Mouse (Mus musculus): Measurements from ENCODE around the gene Arhgef7. TPM values are rescaled to one million over a fixed set of nuclear protein-coding genes. Genes with fewer than 3 reads are reported as not detected.

The Arhgef7 gene
- polyA plus RNA-seq, 1 experiment from 2014 or later = 51.6 TPM

GRCm38 (mm10) chr8:11717194-11717593 is 10.3 kb upstream of the Arhgef7 start:
- Histone ChIP-seq H3K9ac (no peak overlapping the region), H3K27me3 (peaks cover 7% of the 10 kb centered on the region; the same call in 1 of the 2 replicates), H3K4me2 (replicated peaks) (no peak overlapping the region), H3K36me3 (no peaks in the 10 kb centered on the region), H3K9me3 (replicated peaks) (no peaks in the 10 kb centered on the region), H3K4me3 (replicated peaks) (no peak overlapping the region), H3K4me1 (no peaks in the 10 kb centered on the region), H3K27ac (replicated peaks) (no peak overlapping the region)
- ATAC-seq (ENCODE audit: insufficient number of reproducible peaks, low FRiP score, low TSS enrichment, low read depth) = no peak
- 72% methylated on average over 4 of the region's 4 CpGs for WGBS

GRCm38 (mm10) chr8:11727273-11727650 is 259 bp upstream of the Arhgef7 start:
- Histone ChIP-seq H3K9ac (peak overlapping the region; percentile 59; the same call in 1 of the 2 replicates), H3K4me3 (replicated peaks) (peak overlapping the region; percentile 71), H3K27ac (replicated peaks) (no peak overlapping the region), H3K4me2 (replicated peaks) (peak overlapping the region; percentile 93), H3K4me1 (peaks cover 23% of the 10 kb centered on the region), H3K36me3 (no peaks in the 10 kb centered on the region), H3K27me3 (peaks cover 60% of the 10 kb centered on the region), H3K9me3 (replicated peaks) (no peaks in the 10 kb centered on the region)
- 2% methylated on average over 22 of the region's 22 CpGs for WGBS
- no peak for ATAC-seq (ENCODE audit: insufficient number of reproducible peaks, low FRiP score, low TSS enrichment, low read depth)

DNA sequence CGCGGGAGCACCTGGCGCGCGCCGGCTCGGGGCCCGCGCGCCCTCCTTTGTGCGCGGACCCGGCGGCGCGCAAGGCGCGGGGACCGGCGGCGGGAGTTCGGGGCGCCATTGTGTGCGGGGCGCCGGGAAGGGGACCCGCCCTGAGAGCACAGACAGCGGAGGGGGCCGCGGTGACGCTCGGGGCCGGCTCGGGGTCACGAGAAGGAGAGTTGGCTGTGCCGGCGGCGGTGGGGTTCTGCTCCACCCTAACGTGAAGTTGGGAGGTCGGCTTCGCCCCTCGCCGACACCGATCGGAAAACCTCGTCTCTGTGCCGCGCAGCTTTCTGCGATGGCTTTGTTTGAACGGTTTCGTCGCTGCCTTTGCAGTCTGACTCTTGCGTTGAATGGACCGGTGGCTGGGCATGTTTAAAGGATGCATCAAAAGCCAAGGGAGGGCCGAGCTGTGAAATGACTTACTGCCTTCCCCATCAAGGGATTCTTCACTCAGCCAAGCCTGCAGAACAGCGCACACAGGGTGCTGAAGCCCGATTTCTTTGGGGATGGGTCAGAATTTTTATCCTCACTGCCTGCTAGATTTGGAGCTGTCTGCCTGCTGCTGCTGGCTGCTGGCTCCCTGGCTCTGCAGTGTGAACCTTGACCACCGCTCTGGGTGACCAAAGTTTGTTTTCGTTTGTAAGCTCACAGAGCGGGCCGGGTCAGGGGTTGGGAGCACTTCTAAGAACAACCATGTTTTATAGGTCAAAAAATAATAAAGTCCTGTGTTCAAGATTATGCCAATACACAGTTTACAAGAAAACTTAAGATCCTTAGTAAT is 1.2 kb downstream of the Arhgef7 start:
- Histone ChIP-seq H3K27me3 (peaks cover 52% of the 10 kb centered on the region), H3K4me2 (replicated peaks) (peak overlapping the region; percentile 93), H3K9me3 (replicated peaks) (no peaks in the 10 kb centered on the region), H3K27ac (replicated peaks) (peak overlapping the region; percentile 84), H3K4me1 (peaks cover 27% of the 10 kb centered on the region), H3K9ac (peak overlapping the region; percentile 59), H3K4me3 (replicated peaks) (peak overlapping the region; percentile 71), H3K36me3 (no peaks in the 10 kb centered on the region)
- WGBS = 1% methylated on average over 55 of the region's 61 CpGs
- ATAC-seq (ENCODE audit: insufficient number of reproducible peaks, low FRiP score, low TSS enrichment, low read depth) = no peak

- Histone ChIP-seq H3K9me3 (replicated peaks) (no peaks in the 10 kb centered on the region), H3K9ac (no peak overlapping the region), H3K4me3 (replicated peaks) (peak overlapping the region; percentile 6; the same call in 1 of the 2 replicates), H3K27ac (replicated peaks) (peak overlapping the region; percentile 90), H3K27me3 (peaks cover 36% of the 10 kb centered on the region), H3K4me1 (peaks cover 36% of the 10 kb centered on the region), H3K36me3 (no peaks in the 10 kb centered on the region), H3K4me2 (replicated peaks) (peak overlapping the region; percentile 33)
- ATAC-seq (ENCODE audit: insufficient number of reproducible peaks, low FRiP score, low TSS enrichment, low read depth) = peak; percentile 20; the same call in 1 of the 2 replicates
- WGBS = 31% methylated on average over 12 of the region's 12 CpGs
Measured at GRCm38 (mm10) chr8:11730271-11730940, 2.9 kb downstream of the Arhgef7 start.

DNA sequence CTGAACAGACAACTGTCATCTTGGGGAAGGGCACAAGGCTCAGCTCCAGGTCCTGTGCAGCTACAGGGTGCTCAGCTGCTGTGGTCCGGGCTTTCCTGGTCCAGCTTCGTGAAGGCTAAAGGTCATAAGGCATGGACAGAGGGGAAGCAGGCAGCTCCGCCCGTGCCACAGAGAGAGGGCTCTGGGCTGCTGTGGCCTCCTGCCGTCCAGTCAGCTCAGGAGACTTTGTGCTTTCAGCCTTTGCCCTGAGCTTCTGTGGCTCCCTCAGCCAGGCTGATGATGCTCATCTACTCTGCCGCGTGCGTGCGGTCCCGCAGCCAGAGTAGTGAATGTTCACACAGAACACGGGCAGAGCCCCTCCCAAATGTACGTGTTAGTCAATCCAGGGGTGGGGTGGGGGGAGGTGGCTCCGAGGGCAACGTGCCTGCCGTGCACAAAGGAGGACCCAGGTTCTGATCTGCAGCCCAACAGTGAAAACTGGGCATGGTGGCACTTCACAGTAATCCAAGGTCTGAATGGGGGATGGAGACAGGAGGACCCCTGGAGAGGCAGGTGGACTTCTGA is 8.2 kb downstream of the Arhgef7 start:
- ATAC-seq (ENCODE audit: insufficient number of reproducible peaks, low FRiP score, low TSS enrichment, low read depth) = no peak
- WGBS = 82% methylated on average over 15 of the region's 15 CpGs
- H3K27ac ChIP-seq (replicated peaks) = no peak overlapping the region

GRCm38 (mm10) chr8:11737096-11737495 is 9.6 kb downstream of the Arhgef7 start:
- Histone ChIP-seq H3K4me1 (peaks cover 13% of the 10 kb centered on the region; the same call in 1 of the 2 replicates), H3K4me3 (replicated peaks) (no peak overlapping the region), H3K4me2 (replicated peaks) (no peak overlapping the region), H3K9me3 (replicated peaks) (no peaks in the 10 kb centered on the region), H3K27ac (replicated peaks) (no peak overlapping the region), H3K36me3 (peaks cover 5% of the 10 kb centered on the region; the same call in 1 of the 2 replicates), H3K27me3 (no peaks in the 10 kb centered on the region), H3K9ac (no peak overlapping the region)
- WGBS = 76% methylated on average over 6 of the region's 6 CpGs
- ATAC-seq (ENCODE audit: insufficient number of reproducible peaks, low FRiP score, low TSS enrichment, low read depth) = no peak

More for the DNA sequence above, 8.2 kb downstream of the Arhgef7 start:
- no peak overlapping the region for H3K4me2 ChIP-seq (replicated peaks)
- H3K4me1 ChIP-seq = peaks cover 20% of the 10 kb centered on the region
- H3K27me3 ChIP-seq = no peaks in the 10 kb centered on the region
- H3K4me3 ChIP-seq (replicated peaks) = no peak overlapping the region
- H3K9ac ChIP-seq = no peak overlapping the region
- H3K36me3 ChIP-seq = peaks cover 5% of the 10 kb centered on the region; the same call in 1 of the 2 replicates
- H3K9me3 ChIP-seq (replicated peaks) = no peaks in the 10 kb centered on the region

- Histone ChIP-seq H3K27ac (replicated peaks) (no peak overlapping the region), H3K4me2 (replicated peaks) (no peak overlapping the region), H3K27me3 (no peaks in the 10 kb centered on the region), H3K4me1 (peaks cover 9% of the 10 kb centered on the region; the same call in 1 of the 2 replicates), H3K4me3 (replicated peaks) (no peak overlapping the region), H3K9me3 (replicated peaks) (no peaks in the 10 kb centered on the region), H3K9ac (no peak overlapping the region), H3K36me3 (peaks cover 5% of the 10 kb centered on the region; the same call in 1 of the 2 replicates)
- 81% methylated on average over 5 of the region's 5 CpGs for WGBS
- no peak for ATAC-seq (ENCODE audit: insufficient number of reproducible peaks, low FRiP score, low TSS enrichment, low read depth)
Measured at GRCm38 (mm10) chr8:11739082-11739481, 11.6 kb downstream of the Arhgef7 start.

DNA sequence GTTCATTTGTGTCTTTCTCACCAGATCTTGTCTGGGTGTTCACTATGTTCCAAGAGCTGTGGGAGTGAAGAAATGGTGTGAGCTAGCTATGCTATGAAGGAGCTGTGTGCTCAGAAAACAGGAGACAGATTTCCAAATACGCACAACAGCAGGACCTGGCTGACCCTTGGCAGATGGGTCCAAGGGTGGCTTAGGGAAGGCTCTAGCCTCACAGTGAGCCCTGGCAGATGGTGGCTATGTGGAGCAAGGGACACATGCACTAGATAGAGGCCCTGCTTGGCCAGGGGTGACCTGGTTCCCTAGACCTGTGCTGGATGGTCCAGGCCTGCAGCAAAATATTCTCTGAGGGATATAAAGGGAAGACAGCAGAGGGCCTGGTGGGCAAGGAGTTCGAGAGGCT is 13.3 kb downstream of the Arhgef7 start:
- H3K27me3 ChIP-seq = no peaks in the 10 kb centered on the region
- H3K9me3 ChIP-seq (replicated peaks) = no peaks in the 10 kb centered on the region
- H3K9ac ChIP-seq = no peak overlapping the region
- no peaks in the 10 kb centered on the region for H3K4me1 ChIP-seq
- H3K27ac ChIP-seq (replicated peaks) = no peak overlapping the region
- peaks cover 5% of the 10 kb centered on the region; the same call in 1 of the 2 replicates for H3K36me3 ChIP-seq
- no peak overlapping the region for H3K4me3 ChIP-seq (replicated peaks)
- 90% methylated on average over 2 of the region's 2 CpGs for WGBS
- no peak overlapping the region for H3K4me2 ChIP-seq (replicated peaks)
- no peak for ATAC-seq (ENCODE audit: insufficient number of reproducible peaks, low FRiP score, low TSS enrichment, low read depth)

DNA sequence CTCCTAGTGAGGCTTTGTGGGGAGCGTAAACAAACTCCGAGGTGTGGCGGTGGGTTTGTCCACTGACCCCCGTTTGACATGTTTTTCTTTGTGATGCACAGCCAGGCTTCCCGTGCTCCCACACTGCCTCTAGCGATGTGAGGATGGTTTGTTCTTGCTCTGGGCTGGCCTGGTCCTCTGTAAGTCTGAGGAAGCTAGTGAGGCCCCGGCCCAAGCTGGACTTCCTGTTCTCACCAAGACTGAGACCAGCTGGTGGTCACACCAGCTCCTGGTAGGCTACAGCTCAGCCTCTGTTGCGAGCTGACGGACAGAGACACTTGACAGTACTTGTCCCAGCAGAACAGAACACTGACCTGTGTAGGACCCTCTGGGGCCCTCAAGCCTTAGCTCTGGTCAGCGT is 16.1 kb downstream of the Arhgef7 start:
- 80% methylated on average over 10 of the region's 10 CpGs for WGBS

DNA sequence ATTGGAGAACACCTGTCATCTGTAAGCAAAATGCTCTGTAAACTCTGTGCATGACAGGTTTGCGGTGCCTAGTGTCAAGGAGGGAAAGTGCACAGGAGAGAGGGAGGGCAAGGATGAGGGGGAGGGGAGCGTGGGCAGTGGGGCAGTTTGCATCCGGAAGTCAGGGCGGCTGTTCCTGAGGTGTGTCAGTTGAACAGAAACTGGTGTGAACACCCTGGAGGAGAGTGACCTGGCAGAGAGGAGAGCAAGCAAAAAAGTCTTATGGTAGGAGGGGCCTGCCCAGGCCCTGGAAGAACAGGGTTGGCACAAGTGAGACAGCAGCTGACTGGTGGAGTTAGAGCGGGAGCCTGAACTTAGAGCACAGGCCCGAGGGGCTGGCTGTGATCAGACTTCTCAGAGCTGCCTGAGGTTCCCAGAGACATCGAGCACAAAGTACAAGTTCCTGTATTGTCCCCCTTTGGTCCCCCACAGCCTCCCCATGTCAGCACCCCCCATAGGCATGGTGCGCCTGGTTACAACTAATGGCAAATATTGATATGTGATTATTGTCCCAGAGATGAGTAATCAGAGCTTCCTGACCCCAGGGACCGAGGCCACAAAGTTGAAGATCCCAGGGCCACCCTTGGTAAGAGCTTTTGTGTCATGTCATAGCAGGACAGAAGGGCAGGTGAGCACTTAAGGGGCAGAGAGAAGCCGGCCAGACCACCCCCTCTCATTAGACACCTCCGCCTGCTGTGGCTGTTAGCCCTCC is 19.5 kb downstream of the Arhgef7 start:
- Histone ChIP-seq H3K4me2 (replicated peaks) (no peak overlapping the region), H3K36me3 (no peaks in the 10 kb centered on the region), H3K9me3 (replicated peaks) (no peaks in the 10 kb centered on the region), H3K4me3 (replicated peaks) (no peak overlapping the region), H3K27me3 (no peaks in the 10 kb centered on the region), H3K27ac (replicated peaks) (no peak overlapping the region), H3K9ac (no peak overlapping the region), H3K4me1 (peaks cover 8% of the 10 kb centered on the region; the same call in 1 of the 2 replicates)
- ATAC-seq (ENCODE audit: insufficient number of reproducible peaks, low FRiP score, low TSS enrichment, low read depth) = no peak
- 71% methylated on average over 11 of the region's 11 CpGs for WGBS

More for the DNA sequence above, 16.1 kb downstream of the Arhgef7 start:
- no peaks in the 10 kb centered on the region for H3K27me3 ChIP-seq
- no peak overlapping the region for H3K27ac ChIP-seq (replicated peaks)
- no peaks in the 10 kb centered on the region for H3K36me3 ChIP-seq
- no peak overlapping the region for H3K9ac ChIP-seq
- no peaks in the 10 kb centered on the region for H3K9me3 ChIP-seq (replicated peaks)
- H3K4me1 ChIP-seq = peaks cover 8% of the 10 kb centered on the region; the same call in 1 of the 2 replicates
- no peak for ATAC-seq (ENCODE audit: insufficient number of reproducible peaks, low FRiP score, low TSS enrichment, low read depth)
- no peak overlapping the region for H3K4me3 ChIP-seq (replicated peaks)
- no peak overlapping the region for H3K4me2 ChIP-seq (replicated peaks)

Data from embryonic facial prominence, embryonic 15.5 days (tissue).